Mouse (Mus musculus): ENCODE results near the gene Chchd6. TPM values are rescaled to one million over a fixed set of nuclear protein-coding genes. Genes with fewer than 3 reads are reported as not detected.

Chchd6 gene
- polyA plus RNA-seq, 1 experiment: 47.9 TPM

- Histone ChIP-seq H3K27me3 (ENCODE audit: control insufficient read depth, insufficient read depth, low read length) (no peaks in the 10 kb centered on the region), H3K36me3 (ENCODE audit: control insufficient read depth, insufficient read depth, low read length) (no peaks in the 10 kb centered on the region), H3K4me1 (replicated peaks; ENCODE audit: control insufficient read depth, insufficient read depth, low read length) (no peaks in the 10 kb centered on the region), H3K27ac (ENCODE audit: control insufficient read depth, insufficient read depth, low read length) (no peak overlapping the region), H3K4me3 (ENCODE audit: control insufficient read depth, insufficient read depth, low read length) (no peak overlapping the region)
- WGBS: 95% methylated on average over 3 of the region's 3 CpGs
- DNase-seq: no peak
- TF ChIP-seq POLR2A (IDR thresholded peaks at IDR 0.05; ENCODE audit: control insufficient read depth, extremely low read depth, insufficient read depth, low read length, poor library complexity): no peak
- no peak for TF ChIP-seq CTCF (IDR thresholded peaks at IDR 0.05; ENCODE audit: borderline replicate concordance, control insufficient read depth, extremely low read depth, insufficient read depth, low read length, poor library complexity)
These were observed 47.5 kb downstream of the Chchd6 start for GRCm38 (mm10) chr6:89547951-89548350.

DNA sequence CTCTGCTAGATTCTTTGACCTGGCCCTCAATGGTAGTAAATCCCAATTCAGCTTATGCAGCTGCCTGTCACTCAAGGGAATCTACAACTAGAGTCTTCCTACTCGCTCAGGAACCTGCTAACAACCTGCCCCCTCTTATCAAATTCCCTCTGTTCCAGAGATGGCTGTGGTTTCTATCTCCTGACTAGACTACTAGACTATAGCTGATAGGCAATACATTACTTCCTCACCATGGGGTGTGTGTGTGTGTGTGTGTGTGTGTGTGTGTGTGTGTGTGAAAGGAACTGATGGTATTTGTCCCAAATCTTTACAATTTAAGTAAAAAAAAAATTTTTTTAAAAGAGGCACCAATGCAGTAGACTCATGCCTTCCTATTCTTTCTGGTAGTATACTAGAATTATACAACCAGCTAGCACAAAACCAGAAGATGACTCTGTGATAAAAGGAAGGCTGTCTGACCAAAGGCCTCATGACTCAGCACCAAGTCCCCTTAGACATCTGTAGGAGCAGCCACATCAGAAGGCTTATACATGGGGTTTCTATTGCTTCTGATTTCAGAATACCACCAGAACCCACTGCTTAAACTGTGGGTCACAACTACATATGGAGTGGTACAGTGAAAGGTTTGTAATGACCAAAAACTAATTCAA lies 57.2 kb downstream of the Chchd6 start:
- TF ChIP-seq CTCF (IDR thresholded peaks at IDR 0.05; ENCODE audit: borderline replicate concordance, control insufficient read depth, extremely low read depth, insufficient read depth, low read length, poor library complexity) (no peak), POLR2A (IDR thresholded peaks at IDR 0.05; ENCODE audit: control insufficient read depth, extremely low read depth, insufficient read depth, low read length, poor library complexity) (no peak)
- no peaks in the 10 kb centered on the region for H3K4me1 ChIP-seq (replicated peaks; ENCODE audit: control insufficient read depth, insufficient read depth, low read length)

GRCm38 (mm10) chr6:89535626-89536225 lies 59.7 kb downstream of the Chchd6 start:
- H3K27ac ChIP-seq (ENCODE audit: control insufficient read depth, insufficient read depth, low read length): no peak overlapping the region
- DNase-seq: no peak
- H3K27me3 ChIP-seq (ENCODE audit: control insufficient read depth, insufficient read depth, low read length): no peaks in the 10 kb centered on the region
- WGBS: 89% methylated on average over 1 of the region's 1 CpGs
- H3K4me1 ChIP-seq (replicated peaks; ENCODE audit: control insufficient read depth, insufficient read depth, low read length): no peaks in the 10 kb centered on the region
- no peak for TF ChIP-seq POLR2A (IDR thresholded peaks at IDR 0.05; ENCODE audit: control insufficient read depth, extremely low read depth, insufficient read depth, low read length, poor library complexity)
- TF ChIP-seq CTCF (IDR thresholded peaks at IDR 0.05; ENCODE audit: borderline replicate concordance, control insufficient read depth, extremely low read depth, insufficient read depth, low read length, poor library complexity): no peak
- H3K36me3 ChIP-seq (ENCODE audit: control insufficient read depth, insufficient read depth, low read length): no peaks in the 10 kb centered on the region
- no peak overlapping the region for H3K4me3 ChIP-seq (ENCODE audit: control insufficient read depth, insufficient read depth, low read length)

More for the DNA sequence above, 57.2 kb downstream of the Chchd6 start:
- no peak overlapping the region for H3K4me3 ChIP-seq (ENCODE audit: control insufficient read depth, insufficient read depth, low read length)
- H3K27ac ChIP-seq (ENCODE audit: control insufficient read depth, insufficient read depth, low read length): no peak overlapping the region
- 72% methylated on average over 1 of the region's 1 CpGs for WGBS
- no peak for DNase-seq
- H3K36me3 ChIP-seq (ENCODE audit: control insufficient read depth, insufficient read depth, low read length): no peaks in the 10 kb centered on the region
- no peaks in the 10 kb centered on the region for H3K27me3 ChIP-seq (ENCODE audit: control insufficient read depth, insufficient read depth, low read length)

GRCm38 (mm10) chr6:89524766-89525165 lies 70.7 kb downstream of the Chchd6 start:
- 95% methylated on average over 2 of the region's 2 CpGs for WGBS
- Histone ChIP-seq H3K27me3 (ENCODE audit: control insufficient read depth, insufficient read depth, low read length) (no peaks in the 10 kb centered on the region), H3K36me3 (ENCODE audit: control insufficient read depth, insufficient read depth, low read length) (no peaks in the 10 kb centered on the region), H3K27ac (ENCODE audit: control insufficient read depth, insufficient read depth, low read length) (no peak overlapping the region), H3K4me1 (replicated peaks; ENCODE audit: control insufficient read depth, insufficient read depth, low read length) (no peaks in the 10 kb centered on the region), H3K4me3 (ENCODE audit: control insufficient read depth, insufficient read depth, low read length) (no peak overlapping the region)
- no peak for DNase-seq
- TF ChIP-seq POLR2A (IDR thresholded peaks at IDR 0.05; ENCODE audit: control insufficient read depth, extremely low read depth, insufficient read depth, low read length, poor library complexity): no peak
- no peak for TF ChIP-seq CTCF (IDR thresholded peaks at IDR 0.05; ENCODE audit: borderline replicate concordance, control insufficient read depth, extremely low read depth, insufficient read depth, low read length, poor library complexity)

- no peaks in the 10 kb centered on the region for H3K4me1 ChIP-seq (replicated peaks; ENCODE audit: control insufficient read depth, insufficient read depth, low read length)
- no peak for DNase-seq
- TF ChIP-seq POLR2A (IDR thresholded peaks at IDR 0.05; ENCODE audit: control insufficient read depth, extremely low read depth, insufficient read depth, low read length, poor library complexity): no peak
- TF ChIP-seq CTCF (IDR thresholded peaks at IDR 0.05; ENCODE audit: borderline replicate concordance, control insufficient read depth, extremely low read depth, insufficient read depth, low read length, poor library complexity): no peak
These were observed 85.3 kb downstream of the Chchd6 start for GRCm38 (mm10) chr6:89510154-89510553.

GRCm38 (mm10) chr6:89508725-89509124 lies 86.7 kb downstream of the Chchd6 start:
- no peaks in the 10 kb centered on the region for H3K4me1 ChIP-seq (replicated peaks; ENCODE audit: control insufficient read depth, insufficient read depth, low read length)
- WGBS: 87% methylated on average over 2 of the region's 2 CpGs
- no peaks in the 10 kb centered on the region for H3K27me3 ChIP-seq (ENCODE audit: control insufficient read depth, insufficient read depth, low read length)
- no peak overlapping the region for H3K4me3 ChIP-seq (ENCODE audit: control insufficient read depth, insufficient read depth, low read length)
- no peak for DNase-seq
- no peak for TF ChIP-seq CTCF (IDR thresholded peaks at IDR 0.05; ENCODE audit: borderline replicate concordance, control insufficient read depth, extremely low read depth, insufficient read depth, low read length, poor library complexity)
- no peak for TF ChIP-seq POLR2A (IDR thresholded peaks at IDR 0.05; ENCODE audit: control insufficient read depth, extremely low read depth, insufficient read depth, low read length, poor library complexity)
- no peak overlapping the region for H3K27ac ChIP-seq (ENCODE audit: control insufficient read depth, insufficient read depth, low read length)
- no peaks in the 10 kb centered on the region for H3K36me3 ChIP-seq (ENCODE audit: control insufficient read depth, insufficient read depth, low read length)

More at GRCm38 (mm10) chr6:89510154-89510553, 85.3 kb downstream of the Chchd6 start:
- H3K27ac ChIP-seq (ENCODE audit: control insufficient read depth, insufficient read depth, low read length): no peak overlapping the region
- no peaks in the 10 kb centered on the region for H3K36me3 ChIP-seq (ENCODE audit: control insufficient read depth, insufficient read depth, low read length)
- H3K4me3 ChIP-seq (ENCODE audit: control insufficient read depth, insufficient read depth, low read length): no peak overlapping the region
- H3K27me3 ChIP-seq (ENCODE audit: control insufficient read depth, insufficient read depth, low read length): no peaks in the 10 kb centered on the region
